Mouse (Mus musculus): ENCODE data around the gene Gm27021.

The Gm27021 gene

GRCm38 (mm10) chr8:120641245-120641644 lies 26.6 kb downstream of the Gm27021 start:
- DNase-seq (ENCODE audit: low read depth): no peak

GRCm38 (mm10) chr8:120634329-120634839 lies 33.5 kb downstream of the Gm27021 start:
- DNase-seq (ENCODE audit: low read depth): peak; percentile 39

- no peak for DNase-seq (ENCODE audit: low read depth)
Measured at GRCm38 (mm10) chr8:120633665-120634271, 34.1 kb downstream of the Gm27021 start.

- no peak for DNase-seq (ENCODE audit: low read depth)
Measured at GRCm38 (mm10) chr8:120632969-120633664, 34.8 kb downstream of the Gm27021 start.

GRCm38 (mm10) chr8:120631441-120632375 lies 36.2 kb downstream of the Gm27021 start:
- DNase-seq (ENCODE audit: low read depth): no peak

GRCm38 (mm10) chr8:120630848-120631247 lies 37.0 kb downstream of the Gm27021 start:
- DNase-seq (ENCODE audit: low read depth): no peak

GRCm38 (mm10) chr8:120630031-120630430 lies 37.8 kb downstream of the Gm27021 start:
- no peak for DNase-seq (ENCODE audit: low read depth)

GRCm38 (mm10) chr8:120627298-120627697 lies 40.6 kb downstream of the Gm27021 start:
- DNase-seq (ENCODE audit: low read depth): no peak

GRCm38 (mm10) chr8:120626461-120626860 lies 41.4 kb downstream of the Gm27021 start:
- no peak for DNase-seq (ENCODE audit: low read depth)

GRCm38 (mm10) chr8:120623608-120624007 lies 44.3 kb downstream of the Gm27021 start:
- DNase-seq (ENCODE audit: low read depth): no peak

- DNase-seq (ENCODE audit: low read depth): no peak
Measured at GRCm38 (mm10) chr8:120622161-120622560, 45.7 kb downstream of the Gm27021 start.

GRCm38 (mm10) chr8:120620441-120620840 lies 47.4 kb downstream of the Gm27021 start:
- DNase-seq (ENCODE audit: low read depth): no peak

GRCm38 (mm10) chr8:120619235-120620180 lies 48.4 kb downstream of the Gm27021 start:
- DNase-seq (ENCODE audit: low read depth): no peak

GRCm38 (mm10) chr8:120618110-120618509 lies 49.8 kb downstream of the Gm27021 start:
- peak; percentile 74 for DNase-seq (ENCODE audit: low read depth)

- no peak for DNase-seq (ENCODE audit: low read depth)
Measured at GRCm38 (mm10) chr8:120616663-120617626, 50.9 kb downstream of the Gm27021 start.

GRCm38 (mm10) chr8:120614491-120614890 lies 53.4 kb downstream of the Gm27021 start:
- no peak for DNase-seq (ENCODE audit: low read depth)

- no peak for DNase-seq (ENCODE audit: low read depth)
Measured at GRCm38 (mm10) chr8:120610824-120611223, 57.1 kb downstream of the Gm27021 start.

GRCm38 (mm10) chr8:120607885-120608284 lies 60.0 kb downstream of the Gm27021 start:
- DNase-seq (ENCODE audit: low read depth): peak; percentile 63

GRCm38 (mm10) chr8:120607460-120607859 lies 60.4 kb downstream of the Gm27021 start:
- DNase-seq (ENCODE audit: low read depth): no peak

- no peak for DNase-seq (ENCODE audit: low read depth)
Measured at GRCm38 (mm10) chr8:120602672-120603071, 65.2 kb downstream of the Gm27021 start.
